Mouse (Mus musculus): Measurements from ENCODE around the gene Gm10642. TPM values are rescaled to one million over a fixed set of nuclear protein-coding genes. Genes with fewer than 3 reads are reported as not detected.

Gm10642 gene
- polyA plus RNA-seq, 1 experiment from 2014 or later, result 0.32 TPM

DNA sequence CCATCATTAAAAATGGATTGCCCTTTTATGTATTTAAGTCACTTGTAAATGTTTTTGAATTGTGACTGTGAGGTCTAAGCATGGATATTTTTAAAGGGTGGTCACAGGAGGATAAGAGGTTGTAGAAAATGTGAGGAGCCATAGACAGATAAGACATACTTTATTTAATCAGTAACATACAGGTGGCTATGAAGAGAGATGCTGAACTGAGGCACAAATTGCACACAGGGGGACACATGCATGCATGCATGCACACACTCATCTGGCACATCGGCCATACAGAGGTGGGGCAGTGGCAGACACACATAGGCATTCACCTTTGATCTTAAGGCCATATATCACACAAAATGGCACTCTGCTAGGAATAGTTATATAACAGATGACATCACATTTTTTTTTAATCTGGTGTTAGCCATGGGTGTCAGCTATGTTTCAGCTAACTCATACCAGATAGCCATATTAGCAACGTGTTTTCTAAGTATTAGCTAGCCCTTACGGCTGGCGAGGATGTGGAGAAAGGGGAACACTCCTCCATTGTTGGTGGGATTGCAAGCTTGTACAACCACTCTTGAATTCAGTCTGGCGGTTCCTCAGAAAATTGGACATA, 47.6 kb downstream of the Gm10642 start:
- 0 out of 2 replicates have a peak, but pooled peaks cover 4% of the 10 kb centered on the region for H3K36me3 ChIP-seq (ENCODE audit: control insufficient read depth, insufficient read depth)
- ATAC-seq (replicated peaks; ENCODE audit: extremely low read depth, insufficient read depth, low FRiP score), result no peak
- H3K27ac ChIP-seq (ENCODE audit: low read length), result no peak overlapping the region
- no peaks in the 10 kb centered on the region for H3K9me3 ChIP-seq (replicated peaks; ENCODE audit: control insufficient read depth, low read length)
- WGBS, result 92% methylated on average over 5 of the region's 5 CpGs
- no peak overlapping the region for H3K9ac ChIP-seq (ENCODE audit: low read length)
- H3K4me3 ChIP-seq (ENCODE audit: low read length), result no peak overlapping the region
- no peaks in the 10 kb centered on the region for H3K27me3 ChIP-seq (ENCODE audit: control insufficient read depth, insufficient read depth, low read length)
- H3K4me1 ChIP-seq (ENCODE audit: control insufficient read depth, insufficient read depth, low read length), result no peaks in the 10 kb centered on the region
- no peak overlapping the region for H3K4me2 ChIP-seq (ENCODE audit: low read depth, low read length)

DNA sequence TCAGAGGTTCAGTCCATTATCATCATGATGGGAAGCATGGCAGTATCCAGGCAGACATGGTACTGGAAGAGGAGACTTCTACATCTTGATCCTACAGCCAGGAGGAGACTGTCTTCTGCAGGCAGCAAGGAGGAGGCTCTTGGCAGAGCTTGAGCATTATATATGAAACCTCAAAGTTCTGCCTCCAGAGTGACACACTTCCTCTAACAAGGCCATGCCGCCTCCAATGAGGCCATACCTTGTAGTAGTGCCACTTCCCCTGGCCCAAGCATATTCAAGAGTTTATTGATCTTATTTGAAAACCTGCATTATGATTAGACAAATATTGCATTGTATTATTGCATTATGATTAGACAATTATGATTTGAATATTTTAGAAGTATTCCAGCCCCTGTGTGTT, 50.4 kb downstream of the Gm10642 start:
- H3K9me3 ChIP-seq (replicated peaks; ENCODE audit: control insufficient read depth, low read length), result no peaks in the 10 kb centered on the region
- H3K27ac ChIP-seq (ENCODE audit: low read length), result no peak overlapping the region
- 94% methylated on average over 1 of the region's 1 CpGs for WGBS
- no peaks in the 10 kb centered on the region for H3K4me1 ChIP-seq (ENCODE audit: control insufficient read depth, insufficient read depth, low read length)
- H3K9ac ChIP-seq (ENCODE audit: low read length), result no peak overlapping the region
- H3K4me3 ChIP-seq (ENCODE audit: low read length), result no peak overlapping the region
- no peaks in the 10 kb centered on the region for H3K27me3 ChIP-seq (ENCODE audit: control insufficient read depth, insufficient read depth, low read length)
- ATAC-seq (replicated peaks; ENCODE audit: extremely low read depth, insufficient read depth, low FRiP score), result no peak
- no peak overlapping the region for H3K4me2 ChIP-seq (ENCODE audit: low read depth, low read length)
- 0 out of 2 replicates have a peak, but pooled peaks cover 4% of the 10 kb centered on the region for H3K36me3 ChIP-seq (ENCODE audit: control insufficient read depth, insufficient read depth)

Other genes with a start within 250 kb of the Gm10642 start
- 144 and 150 TPM in 2 replicates for gene Ccnb2, start 234.7 kb upstream of the Gm10642 start, polyA plus RNA-seq (2015; fragmentation: Nextera tagmentation; extraction: Ambion mirVana)
- gene Rnf111, start 152.5 kb upstream of the Gm10642 start, polyA plus RNA-seq (2015; fragmentation: Nextera tagmentation; extraction: Ambion mirVana), result 19.5 and 19.8 TPM in 2 replicates
- gene Sltm, start 113.5 kb upstream of the Gm10642 start, polyA plus RNA-seq (2015; fragmentation: Nextera tagmentation; extraction: Ambion mirVana), result 32.4 and 35.6 TPM in 2 replicates
- gene Mindy2, start 923 bp downstream of the Gm10642 start, polyA plus RNA-seq (2015; fragmentation: Nextera tagmentation; extraction: Ambion mirVana), result 10.2 and 10.9 TPM in 2 replicates
- gene Adam10, start 22.7 kb downstream of the Gm10642 start, polyA plus RNA-seq (2015; fragmentation: Nextera tagmentation; extraction: Ambion mirVana), result 57.1 and 58.2 TPM in 2 replicates